Mouse (Mus musculus) c-Kit-positive CD71-positive TER-119-positive erythroid progenitor cells, embryonic 14.5 days (primary cell): ENCODE measurements around the gene Hoxd3.

ENCODE experiments used
- DNase-seq: peaks from one replicate; pipeline ENCODE4 v3.0.0-alpha.2; 2013; ENCODE audit warnings: low spot score

Gene Hoxd3

GRCm38 (mm10) chr2:74692808-74693431 lies 18.8 kb upstream of the Hoxd3 start:
- DNase-seq, result no peak

GRCm38 (mm10) chr2:74693432-74693827 lies 18.3 kb upstream of the Hoxd3 start:
- DNase-seq, result no peak

- DNase-seq, result no peak
Measured at GRCm38 (mm10) chr2:74694066-74694465, 17.7 kb upstream of the Hoxd3 start.

- DNase-seq, result no peak
Measured at GRCm38 (mm10) chr2:74695383-74695782, 16.3 kb upstream of the Hoxd3 start.

- no peak for DNase-seq
Measured at GRCm38 (mm10) chr2:74695813-74696430, 15.8 kb upstream of the Hoxd3 start.

GRCm38 (mm10) chr2:74696442-74697335 lies 15.0 kb upstream of the Hoxd3 start:
- DNase-seq, result no peak

- no peak for DNase-seq
Measured at GRCm38 (mm10) chr2:74697567-74698121, 14.1 kb upstream of the Hoxd3 start, which contains the start of gene Hoxd9. Gene Hoxd9, plus strand, starts transcription at chr2:74697727.

GRCm38 (mm10) chr2:74698201-74699052 lies 13.3 kb upstream of the Hoxd3 start:
- no peak for DNase-seq

GRCm38 (mm10) chr2:74699053-74699430 lies 12.7 kb upstream of the Hoxd3 start:
- no peak for DNase-seq

- no peak for DNase-seq
Measured at GRCm38 (mm10) chr2:74699664-74700545, 11.8 kb upstream of the Hoxd3 start.

GRCm38 (mm10) chr2:74700546-74701112 lies 11.1 kb upstream of the Hoxd3 start:
- no peak for DNase-seq

- DNase-seq, result peak; percentile 40
Measured at GRCm38 (mm10) chr2:74701949-74702819, 9.5 kb upstream of the Hoxd3 start.

- DNase-seq, result no peak
Measured at GRCm38 (mm10) chr2:74702820-74703219, 8.9 kb upstream of the Hoxd3 start.

- no peak for DNase-seq
Measured at GRCm38 (mm10) chr2:74703317-74703716, 8.4 kb upstream of the Hoxd3 start.

GRCm38 (mm10) chr2:74703720-74704392 lies 7.9 kb upstream of the Hoxd3 start:
- no peak for DNase-seq

GRCm38 (mm10) chr2:74704393-74704998 lies 7.2 kb upstream of the Hoxd3 start, which contains the start of gene Hoxd8:
Gene Hoxd8, plus strand, starts transcription at chr2:74704615.
- no peak for DNase-seq

GRCm38 (mm10) chr2:74704999-74705466 lies 6.7 kb upstream of the Hoxd3 start:
- DNase-seq, result no peak

GRCm38 (mm10) chr2:74705467-74706089 lies 6.1 kb upstream of the Hoxd3 start:
- no peak for DNase-seq
